Mouse (Mus musculus) lung, postnatal 4 days (tissue): ENCODE results near the gene Fem1a.
A peak's percentile ranks its signal among the peaks of the same experiment; 100 is the strongest.
"Not testable (repeated sequence)": the region's sequence is repeated elsewhere in the genome, so short reads cannot be mapped to it uniquely, and the experiment has no call there.

ENCODE experiments used
- DNase-seq, 2 experiments: peaks; one replicate each; pipeline ENCODE4 v3.0.0; 2021

Fem1a gene

GRCm38 (mm10) chr17:56255863-56256238 is 759 bp upstream of the Fem1a start:
- DNase-seq, result peak; percentile 98 to 99

GRCm38 (mm10) chr17:56257181-56257894 is 728 bp downstream of the Fem1a start:
- DNase-seq, result peak in 1 of 2 experiments; percentile 53

- DNase-seq, result not testable (repeated sequence)
Measured at GRCm38 (mm10) chr17:56258269-56258668, 1.7 kb downstream of the Fem1a start.

- DNase-seq, result not testable (repeated sequence)
Measured at GRCm38 (mm10) chr17:56258812-56259211, 2.2 kb downstream of the Fem1a start.

- DNase-seq, result no peak
Measured at GRCm38 (mm10) chr17:56259301-56260037, 2.9 kb downstream of the Fem1a start.

- no peak for DNase-seq
Measured at GRCm38 (mm10) chr17:56261166-56261565, 4.6 kb downstream of the Fem1a start.

- no peak for DNase-seq
Measured at GRCm38 (mm10) chr17:56262645-56263094, 6.1 kb downstream of the Fem1a start.

GRCm38 (mm10) chr17:56264020-56264419 is 7.4 kb downstream of the Fem1a start:
- DNase-seq, result peak; percentile 75 to 86

GRCm38 (mm10) chr17:56265011-56265410 is 8.4 kb downstream of the Fem1a start:
- DNase-seq, result peak in 1 of 2 experiments; percentile 40

GRCm38 (mm10) chr17:56265869-56266268 is 9.3 kb downstream of the Fem1a start:
- DNase-seq, result no peak

GRCm38 (mm10) chr17:56266271-56266670 is 9.7 kb downstream of the Fem1a start:
- no peak for DNase-seq

GRCm38 (mm10) chr17:56269153-56269630 is 12.6 kb downstream of the Fem1a start:
- DNase-seq, result peak; percentile 67 to 75

GRCm38 (mm10) chr17:56269741-56270140 is 13.1 kb downstream of the Fem1a start:
- DNase-seq, result no peak

- DNase-seq, result no peak
Measured at GRCm38 (mm10) chr17:56271609-56272253, 15.1 kb downstream of the Fem1a start.

- DNase-seq, result peak; percentile 61 to 78
Measured at GRCm38 (mm10) chr17:56272644-56273043, 16.0 kb downstream of the Fem1a start.

- no peak for DNase-seq
Measured at GRCm38 (mm10) chr17:56273482-56273881, 16.9 kb downstream of the Fem1a start.

GRCm38 (mm10) chr17:56273986-56274385 is 17.4 kb downstream of the Fem1a start:
- DNase-seq, result no peak

- no peak for DNase-seq
Measured at GRCm38 (mm10) chr17:56275842-56276480, 19.4 kb downstream of the Fem1a start.

- peak; percentile 91 to 97 for DNase-seq
Measured at GRCm38 (mm10) chr17:56276643-56277566, 20.3 kb downstream of the Fem1a start, which contains the start of gene Ticam1. Gene Ticam1, minus strand, starts transcription at chr17:56276786.

- DNase-seq, result no peak
Measured at GRCm38 (mm10) chr17:56277567-56277893, 20.9 kb downstream of the Fem1a start.

GRCm38 (mm10) chr17:56278340-56278739 is 21.7 kb downstream of the Fem1a start:
- no peak for DNase-seq
